Mouse (Mus musculus) liver, postnatal 0 days (tissue): ENCODE results near the gene Kcnd1.
A peak's percentile ranks its signal among the peaks of the same experiment; 100 is the strongest.

ENCODE experiments used
- CTCF ChIP-seq: sonication (generic); IDR thresholded peaks from 2 replicates; pipeline ENCODE4 v1.5.1; 2016; ENCODE audit warnings: antibody characterized with exemption, low read depth
- EP300 ChIP-seq: IDR thresholded peaks from 2 replicates; pipeline ENCODE4 v1.6.1; 2016; ENCODE audit warnings: antibody characterized with exemption, low read depth, mild to moderate bottlenecking

- peak; percentile 41 for TF ChIP-seq CTCF
- no peak for TF ChIP-seq EP300
Observed at GRCm38 (mm10) chrX:7883841-7884567, 61.9 kb downstream of the Kcnd1 start, which contains the start of gene Slc35a2.
